Mouse (Mus musculus) hindbrain, embryonic 13.5 days (tissue): ENCODE measurements at regions not wholly inside any gene's neighbourhood (a gene's known extent, or its start where the extent isn't known, plus 50 kb on each side); places are given as distances from the start of the nearest gene placed in this dataset.

Experiments
- ATAC-seq: fragments of 200-750 bp; cut with Nextera tagmentation; 2 replicates; pipeline ENCODE4 v1.8.0; 2017; ENCODE audit warnings: moderate TSS enrichment; ENCODE audit not compliant: low FRiP score
- H3K27ac ChIP-seq: fragments of 300-500 bp; sonication (generic); 2 replicates; pipeline ENCODE4 v1.5.1; 2015; ENCODE audit warnings: inconsistent platforms, mild to moderate bottlenecking, moderate library complexity
- H3K27me3 ChIP-seq: fragments of 300-500 bp; sonication (generic); 2 replicates; pipeline ENCODE4 v1.6.1; 2015; ENCODE audit warnings: mild to moderate bottlenecking, inconsistent platforms
- H3K36me3 ChIP-seq: fragments of 300-500 bp; sonication (generic); 2 replicates; pipeline ENCODE4 v1.6.1; 2015; ENCODE audit warnings: mild to moderate bottlenecking, inconsistent platforms
- H3K4me1 ChIP-seq: fragments of 300-500 bp; sonication (generic); replicated peaks from 2 replicates; pipeline ENCODE4 v1.6.1; 2015; ENCODE audit warnings: inconsistent platforms
- H3K4me2 ChIP-seq: fragments of 300-500 bp; sonication (generic); 2 replicates; pipeline ENCODE4 v1.6.1; 2015; ENCODE audit warnings: inconsistent platforms, mild to moderate bottlenecking, moderate library complexity
- H3K4me3 ChIP-seq: fragments of 300-500 bp; sonication (generic); 2 replicates; pipeline ENCODE4 v1.5.1; 2015; ENCODE audit warnings: mild to moderate bottlenecking, inconsistent platforms
- H3K9ac ChIP-seq: fragments of 300-500 bp; sonication (generic); 2 replicates; pipeline ENCODE4 v1.6.1; 2015; ENCODE audit warnings: mild to moderate bottlenecking, inconsistent platforms
- H3K9me3 ChIP-seq: fragments of 300-500 bp; sonication (generic); 2 replicates; pipeline ENCODE4 v1.6.1; 2016; ENCODE audit warnings: inconsistent platforms
- WGBS: fragments of 180-500 bp; shearing (Covaris S2); methylation state at CpG from one replicate; pipeline ENCODE4 v1.1.7; 2015; 5-methylcytosine and 5-hydroxymethylcytosine counted together

DNA sequence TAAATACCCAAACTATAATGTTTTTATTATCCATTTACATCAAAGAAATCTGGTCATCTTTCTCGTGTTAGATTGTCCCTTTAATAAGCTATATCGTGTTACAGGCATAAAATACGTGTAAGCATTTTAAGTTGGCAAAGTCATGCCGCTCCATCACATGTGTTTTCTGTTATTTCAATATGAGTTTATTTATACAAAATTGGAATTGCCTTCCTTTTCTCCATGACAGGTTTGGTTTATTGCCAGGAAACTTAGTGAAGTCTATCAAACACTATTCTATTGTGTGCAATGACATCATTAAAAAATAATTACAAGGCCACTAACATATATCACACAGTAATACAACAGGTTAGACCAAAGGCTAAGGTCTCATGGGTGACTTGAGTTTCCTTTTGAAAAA, 400.8 kb upstream of the Zic4 start:
- Histone ChIP-seq H3K9ac (no peak overlapping the region), H3K9me3 (no peaks in the 10 kb centered on the region), H3K27ac (no peak overlapping the region), H3K36me3 (no peaks in the 10 kb centered on the region), H3K27me3 (no peaks in the 10 kb centered on the region), H3K4me1 (no peaks in the 10 kb centered on the region), H3K4me2 (no peak overlapping the region), H3K4me3 (no peak overlapping the region)
- 82% methylated on average over 4 of the region's 4 CpGs for WGBS
- no peak for ATAC-seq

GRCm38 (mm10) chr9:90964043-90964442, 398.2 kb upstream of the Zic4 start:
- H3K27me3 ChIP-seq = no peaks in the 10 kb centered on the region
- ATAC-seq = no peak
- H3K36me3 ChIP-seq = no peaks in the 10 kb centered on the region
- H3K4me1 ChIP-seq = no peaks in the 10 kb centered on the region
- WGBS = 28% methylated on average over 3 of the region's 3 CpGs
- H3K4me2 ChIP-seq = no peak overlapping the region
- H3K4me3 ChIP-seq = no peak overlapping the region
- no peak overlapping the region for H3K9ac ChIP-seq
- no peak overlapping the region for H3K27ac ChIP-seq
- no peaks in the 10 kb centered on the region for H3K9me3 ChIP-seq

DNA sequence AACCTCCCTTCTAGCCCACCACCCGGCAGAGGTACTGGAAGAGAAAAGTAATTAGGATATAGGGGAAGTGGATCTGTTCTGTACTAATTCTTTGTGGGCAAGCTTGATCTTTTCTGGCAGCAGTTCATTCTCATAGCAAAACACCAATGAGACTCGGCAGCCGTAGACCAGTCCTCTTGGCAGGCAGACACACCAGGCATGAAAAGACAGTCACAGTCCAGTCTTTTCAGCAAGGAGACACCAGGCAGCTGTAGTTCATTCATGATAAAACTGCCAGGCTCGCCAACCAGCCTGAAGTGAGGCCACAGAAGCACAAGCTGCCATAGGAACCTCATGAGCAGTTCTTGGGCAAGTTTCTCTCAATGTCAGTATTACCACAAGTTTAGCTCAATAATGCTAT, 383.5 kb upstream of the Zic4 start:
- no peak for ATAC-seq
- no peaks in the 10 kb centered on the region for H3K9me3 ChIP-seq
- WGBS = 74% methylated on average over 4 of the region's 4 CpGs
- no peak overlapping the region for H3K9ac ChIP-seq
- no peaks in the 10 kb centered on the region for H3K27me3 ChIP-seq
- no peak overlapping the region for H3K4me3 ChIP-seq
- H3K4me2 ChIP-seq = no peak overlapping the region
- no peaks in the 10 kb centered on the region for H3K4me1 ChIP-seq
- no peak overlapping the region for H3K27ac ChIP-seq
- H3K36me3 ChIP-seq = no peaks in the 10 kb centered on the region

DNA sequence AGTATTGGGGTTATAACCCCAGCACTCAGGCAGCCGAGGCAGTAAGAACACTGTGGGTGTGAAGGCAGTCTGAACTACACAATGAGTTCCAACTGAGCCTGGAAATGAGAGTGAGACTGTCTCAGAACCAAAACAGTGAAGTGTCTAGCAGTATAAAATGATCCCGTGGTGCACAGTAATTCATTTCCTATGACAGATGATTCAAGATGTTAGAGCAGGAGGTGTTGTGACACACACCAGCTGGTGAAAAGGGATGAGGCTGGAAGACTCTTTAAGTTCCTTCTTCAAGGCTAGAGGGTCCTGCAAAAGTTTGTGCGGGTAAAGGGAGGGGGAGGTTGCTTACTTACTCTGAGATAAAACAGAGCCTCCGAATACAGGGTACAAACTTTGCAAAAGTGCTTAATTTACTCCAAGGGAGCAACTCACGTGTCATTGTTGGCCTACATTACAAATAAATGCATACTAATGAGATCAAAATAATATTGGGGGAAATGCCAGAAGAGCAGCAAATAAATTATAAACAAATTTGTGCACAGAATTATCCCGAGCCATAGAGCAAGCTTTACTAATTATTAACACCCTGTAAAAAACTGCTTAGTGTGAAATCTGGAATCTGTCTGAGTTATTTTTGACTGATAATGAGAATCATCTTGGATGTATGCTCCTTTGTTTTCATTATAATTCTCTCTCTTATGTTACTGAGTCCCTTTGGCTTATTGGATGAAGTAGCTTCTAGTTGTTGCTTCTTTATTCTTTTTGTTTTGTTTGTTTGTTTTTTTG, 382.0 kb upstream of the Zic4 start:
- Histone ChIP-seq H3K4me3 (no peak overlapping the region), H3K4me2 (no peak overlapping the region), H3K9me3 (no peaks in the 10 kb centered on the region), H3K27ac (no peak overlapping the region), H3K4me1 (no peaks in the 10 kb centered on the region), H3K9ac (no peak overlapping the region), H3K27me3 (no peaks in the 10 kb centered on the region), H3K36me3 (no peaks in the 10 kb centered on the region)
- no peak for ATAC-seq
- 74% methylated on average over 6 of the region's 6 CpGs for WGBS

DNA sequence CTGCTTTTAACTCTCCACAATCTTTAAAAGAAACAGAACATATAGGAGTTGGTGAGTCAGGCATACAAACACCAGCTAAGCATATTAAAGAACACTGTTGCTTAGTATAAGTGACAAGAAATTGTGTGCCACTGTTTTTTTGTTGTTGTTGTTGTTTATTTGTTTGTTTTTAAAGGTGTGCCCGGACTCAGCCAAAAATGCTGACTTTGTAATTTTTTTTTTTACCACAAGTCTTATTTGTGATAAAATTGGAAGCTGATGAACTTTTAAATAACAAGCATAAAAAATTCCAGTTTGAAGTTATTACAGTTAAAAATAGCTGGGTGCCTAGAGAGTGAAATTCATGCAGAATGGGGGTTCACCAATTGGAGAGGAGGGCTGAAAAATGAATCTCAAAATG, 363.0 kb upstream of the Zic4 start:
- Histone ChIP-seq H3K27ac (no peak overlapping the region), H3K4me3 (no peak overlapping the region), H3K4me1 (no peaks in the 10 kb centered on the region), H3K4me2 (no peak overlapping the region), H3K36me3 (no peaks in the 10 kb centered on the region), H3K27me3 (no peaks in the 10 kb centered on the region), H3K9ac (no peak overlapping the region), H3K9me3 (no peaks in the 10 kb centered on the region)
- ATAC-seq = no peak
- 85% methylated on average over 1 of the region's 1 CpGs for WGBS

DNA sequence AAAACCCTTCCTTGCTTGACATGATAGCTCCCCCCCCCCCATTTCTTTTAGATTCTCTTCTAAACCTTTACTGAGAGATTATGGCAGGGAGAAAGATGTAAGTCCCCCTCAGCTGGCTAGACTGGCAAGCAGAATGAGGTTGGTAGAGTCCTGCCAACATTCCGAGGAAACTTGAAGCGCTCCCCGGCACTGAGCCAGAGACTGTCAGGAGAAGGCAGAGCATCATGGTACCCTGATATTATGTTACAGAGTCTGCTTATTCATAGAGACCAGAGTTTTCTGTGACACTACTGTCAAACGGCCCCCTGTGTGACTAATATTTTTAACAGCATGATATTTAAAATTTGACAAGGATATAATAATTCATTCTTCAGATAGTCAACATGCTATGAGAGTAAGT, 358.0 kb upstream of the Zic4 start:
- WGBS = 76% methylated on average over 4 of the region's 4 CpGs
- H3K9me3 ChIP-seq = no peaks in the 10 kb centered on the region
- no peaks in the 10 kb centered on the region for H3K4me1 ChIP-seq
- H3K27ac ChIP-seq = no peak overlapping the region
- no peaks in the 10 kb centered on the region for H3K36me3 ChIP-seq
- no peaks in the 10 kb centered on the region for H3K27me3 ChIP-seq
- H3K9ac ChIP-seq = no peak overlapping the region
- no peak overlapping the region for H3K4me3 ChIP-seq
- ATAC-seq = no peak
- H3K4me2 ChIP-seq = no peak overlapping the region

DNA sequence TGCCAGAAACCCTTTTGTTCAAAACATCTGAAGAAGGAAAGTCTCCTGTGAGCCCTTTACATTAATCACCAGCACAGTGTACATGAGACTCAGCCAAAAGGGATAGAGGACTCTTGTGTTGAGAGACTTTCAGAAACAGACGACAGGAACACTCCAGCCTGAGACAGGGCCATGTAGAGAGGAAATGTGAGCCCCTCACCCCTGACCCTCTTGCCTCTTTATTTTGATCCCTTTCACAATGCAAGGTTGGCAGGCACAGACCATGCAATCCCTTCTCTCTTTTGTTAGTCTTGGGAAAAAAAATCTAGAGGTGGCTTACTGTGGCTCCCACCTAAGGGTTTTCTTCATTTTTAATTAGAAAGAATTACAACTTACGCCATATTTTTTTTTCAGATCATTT, 321.7 kb upstream of the Zic4 start:
- no peaks in the 10 kb centered on the region for H3K9me3 ChIP-seq
- H3K4me2 ChIP-seq = no peak overlapping the region
- H3K27ac ChIP-seq = no peak overlapping the region
- H3K4me1 ChIP-seq = no peaks in the 10 kb centered on the region
- no peak for ATAC-seq
- H3K27me3 ChIP-seq = no peaks in the 10 kb centered on the region
- WGBS = 24% methylated on average over 2 of the region's 2 CpGs
- no peak overlapping the region for H3K9ac ChIP-seq
- no peaks in the 10 kb centered on the region for H3K36me3 ChIP-seq
- H3K4me3 ChIP-seq = no peak overlapping the region

- WGBS = 38% methylated on average over 2 of the region's 2 CpGs
- no peak overlapping the region for H3K9ac ChIP-seq
- H3K4me1 ChIP-seq = no peaks in the 10 kb centered on the region
- no peak overlapping the region for H3K27ac ChIP-seq
- no peaks in the 10 kb centered on the region for H3K36me3 ChIP-seq
- H3K27me3 ChIP-seq = no peaks in the 10 kb centered on the region
- no peak overlapping the region for H3K4me2 ChIP-seq
- H3K4me3 ChIP-seq = no peak overlapping the region
- no peak for ATAC-seq
- H3K9me3 ChIP-seq = no peaks in the 10 kb centered on the region
Observed at GRCm38 (mm10) chr9:91048569-91048968, 313.6 kb upstream of the Zic4 start.

DNA sequence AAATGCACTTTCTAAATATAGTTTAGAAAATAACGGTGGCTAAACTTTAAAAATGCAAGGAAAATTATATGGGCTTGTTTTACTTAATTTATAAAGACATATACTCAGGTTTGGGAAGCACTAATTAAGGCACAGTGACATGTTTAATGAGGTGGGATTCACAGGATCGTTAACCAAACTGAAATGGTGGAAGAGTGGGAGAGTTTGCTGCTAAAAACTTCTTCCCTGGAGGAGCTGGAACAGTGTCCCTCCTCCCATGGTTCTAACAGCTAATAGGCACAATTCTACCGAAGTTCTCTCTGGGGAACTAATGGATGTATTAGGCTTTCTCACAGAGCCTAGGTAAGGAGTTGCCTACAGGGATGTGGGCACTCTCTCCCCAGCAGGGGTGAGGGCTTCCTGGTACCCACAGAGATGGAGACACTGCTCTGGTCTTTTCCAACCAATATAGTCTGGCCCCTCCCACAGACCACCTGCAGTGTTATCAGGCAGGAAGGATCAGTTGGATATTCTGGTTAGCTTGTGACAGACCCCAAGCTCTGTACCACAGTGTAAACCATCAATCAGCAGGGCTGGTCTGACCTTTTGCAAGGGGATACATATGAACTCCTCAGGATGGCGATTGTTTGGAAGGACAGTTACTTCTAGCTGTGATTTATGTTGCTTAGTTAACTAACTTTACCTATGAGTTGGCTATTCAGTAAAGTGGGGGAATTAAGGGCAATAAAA, 309.0 kb upstream of the Zic4 start:
- Histone ChIP-seq H3K27me3 (no peaks in the 10 kb centered on the region), H3K9ac (no peak overlapping the region), H3K27ac (no peak overlapping the region), H3K4me2 (no peak overlapping the region), H3K4me1 (no peaks in the 10 kb centered on the region), H3K9me3 (no peaks in the 10 kb centered on the region), H3K36me3 (no peaks in the 10 kb centered on the region), H3K4me3 (no peak overlapping the region)
- no peak for ATAC-seq
- WGBS = 64% methylated on average over 4 of the region's 4 CpGs

GRCm38 (mm10) chr9:91059460-91059859, 302.8 kb upstream of the Zic4 start:
- H3K4me1 ChIP-seq = no peaks in the 10 kb centered on the region
- ATAC-seq = no peak
- H3K9ac ChIP-seq = no peak overlapping the region
- WGBS = 85% methylated on average over 4 of the region's 4 CpGs
- H3K36me3 ChIP-seq = no peaks in the 10 kb centered on the region
- H3K4me2 ChIP-seq = no peak overlapping the region
- H3K27me3 ChIP-seq = no peaks in the 10 kb centered on the region
- H3K9me3 ChIP-seq = no peaks in the 10 kb centered on the region
- H3K27ac ChIP-seq = no peak overlapping the region
- no peak overlapping the region for H3K4me3 ChIP-seq

DNA sequence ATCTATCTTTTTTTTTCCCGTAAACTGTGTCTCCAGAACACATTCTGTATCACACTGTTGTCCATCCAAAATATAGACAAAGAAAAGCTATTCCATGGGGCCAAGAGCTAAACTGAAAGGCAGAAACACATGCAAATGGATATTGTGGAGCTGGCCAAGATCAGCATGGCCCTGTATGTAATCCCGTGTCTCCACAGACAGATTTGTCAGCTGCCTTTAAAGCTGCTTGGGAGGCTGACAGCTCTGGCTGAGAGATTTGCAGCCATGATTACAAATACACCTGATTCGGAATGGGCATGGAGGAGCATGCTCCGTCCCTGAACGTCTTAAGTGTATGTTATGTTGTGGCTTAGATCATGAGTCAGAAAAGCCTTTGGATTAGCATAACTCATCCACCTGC, 292.7 kb upstream of the Zic4 start:
- Histone ChIP-seq H3K27ac (no peak overlapping the region), H3K4me2 (no peak overlapping the region), H3K36me3 (no peaks in the 10 kb centered on the region), H3K4me1 (no peaks in the 10 kb centered on the region), H3K9me3 (no peaks in the 10 kb centered on the region), H3K4me3 (no peak overlapping the region), H3K27me3 (no peaks in the 10 kb centered on the region), H3K9ac (no peak overlapping the region)
- no peak for ATAC-seq
- WGBS = 77% methylated on average over 5 of the region's 5 CpGs

- no peak overlapping the region for H3K9ac ChIP-seq
- H3K4me3 ChIP-seq = no peak overlapping the region
- 79% methylated on average over 4 of the region's 4 CpGs for WGBS
- no peak overlapping the region for H3K27ac ChIP-seq
- no peaks in the 10 kb centered on the region for H3K36me3 ChIP-seq
- no peaks in the 10 kb centered on the region for H3K9me3 ChIP-seq
- no peaks in the 10 kb centered on the region for H3K4me1 ChIP-seq
- H3K27me3 ChIP-seq = no peaks in the 10 kb centered on the region
- no peak for ATAC-seq
- H3K4me2 ChIP-seq = no peak overlapping the region
Observed at GRCm38 (mm10) chr9:91073366-91074174, 288.6 kb upstream of the Zic4 start.
